Mouse (Mus musculus): ENCODE results near the gene Smn1. TPM values are rescaled to one million over a fixed set of nuclear protein-coding genes. Genes with fewer than 3 reads are reported as not detected.
"Not testable (repeated sequence)": the region's sequence is repeated elsewhere in the genome, so short reads cannot be mapped to it uniquely, and the experiment has no call there.

Gene Smn1
- total and polyA plus RNA-seq, 2 experiments from 2014 or later: 33.1 to 46.2 TPM

DNA sequence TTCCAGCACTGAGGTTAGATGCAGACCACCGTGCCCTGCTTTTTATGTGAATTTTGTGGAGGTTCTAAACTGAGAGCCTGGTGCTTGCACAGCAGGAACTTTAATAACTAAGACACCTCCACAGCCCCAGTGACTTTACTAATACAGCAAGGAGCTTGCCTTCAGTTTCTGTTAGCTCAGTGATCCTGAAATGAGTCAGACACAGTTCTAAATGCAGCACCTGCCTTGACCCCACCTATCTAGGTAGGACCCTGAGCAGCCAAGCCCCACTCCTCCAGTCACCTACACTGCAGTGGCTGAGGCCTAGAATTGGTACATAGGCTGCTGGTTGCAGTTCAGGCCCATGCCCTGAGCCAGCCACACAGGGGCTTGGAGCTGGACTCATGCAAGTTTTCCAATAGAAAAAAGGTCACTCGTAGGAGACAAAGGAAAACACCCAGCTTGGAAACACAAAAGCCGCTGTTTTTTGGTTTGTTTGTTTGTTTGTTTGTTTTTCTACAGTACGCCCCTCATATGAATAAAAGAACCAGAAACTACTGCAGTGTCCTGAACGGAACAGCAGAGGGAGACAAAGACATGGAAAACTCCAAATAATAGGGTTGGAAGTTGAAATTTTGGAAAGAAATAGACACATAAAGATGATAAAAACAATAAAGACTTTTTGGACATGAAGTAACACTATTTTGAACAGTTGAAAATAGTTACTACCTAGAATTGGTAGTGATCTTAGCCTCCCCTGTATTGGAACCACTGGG, 12.3 kb upstream of the Smn1 start:
- Histone ChIP-seq H3K36me3 (ENCODE audit: insufficient read depth, low read length) (peaks cover 17% of the 10 kb centered on the region), H3K4me1 (ENCODE audit: insufficient read depth, low read length) (no peaks in the 10 kb centered on the region; the same call in 1 of the 2 replicates), H3K27me3 (ENCODE audit: insufficient read depth, low read length) (no peaks in the 10 kb centered on the region), H3K9ac (replicated peaks; ENCODE audit: low read length, poor library complexity, severe bottlenecking) (no peak overlapping the region), H3K27ac (ENCODE audit: low read depth, low read length) (no peak overlapping the region), H3K4me2 (ENCODE audit: low read depth, low read length, poor library complexity, severe bottlenecking) (no peak overlapping the region), H3K4me3 (ENCODE audit: low read depth, low read length) (no peak overlapping the region), H3K9me3 (ENCODE audit: low read length) (no peaks in the 10 kb centered on the region)
- DNase-seq (ENCODE audit: low spot score): peak; percentile 57
- peak; percentile 81 for TF ChIP-seq CTCF (IDR thresholded peaks at IDR 0.05)
- no peak for ATAC-seq (ENCODE audit: low FRiP score)
- 39% methylated on average over 5 of the region's 5 CpGs for WGBS

DNA sequence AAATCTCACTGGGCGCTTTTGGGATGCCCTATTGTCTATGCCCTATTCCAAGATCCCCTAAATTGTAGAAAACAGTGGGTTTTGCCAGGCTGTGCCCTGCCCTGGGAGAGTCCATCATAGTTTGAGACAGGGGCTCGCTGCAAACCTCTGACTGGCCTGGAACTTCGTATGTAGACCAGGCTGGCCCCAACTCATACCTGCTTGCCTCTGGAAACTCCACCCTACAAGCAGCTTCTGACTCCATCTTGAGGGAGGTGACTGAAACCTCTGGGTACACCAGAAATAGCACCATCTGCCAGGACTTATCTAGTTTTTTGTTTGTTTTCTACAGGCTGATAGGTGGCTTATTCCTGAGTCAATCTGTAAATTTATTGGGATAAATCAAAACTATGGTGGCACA, 682 bp upstream of the Smn1 start:
- WGBS: 91% methylated on average over 3 of the region's 3 CpGs
- H3K27ac ChIP-seq (ENCODE audit: low read depth, low read length): no peak overlapping the region
- peaks cover 16% of the 10 kb centered on the region for H3K36me3 ChIP-seq (ENCODE audit: insufficient read depth, low read length)
- H3K4me3 ChIP-seq (ENCODE audit: low read depth, low read length): peak overlapping the region; percentile 97
- H3K4me1 ChIP-seq (ENCODE audit: insufficient read depth, low read length): peaks cover 7% of the 10 kb centered on the region; the same call in 1 of the 2 replicates
- no peak for TF ChIP-seq CTCF (IDR thresholded peaks at IDR 0.05)
- ATAC-seq (ENCODE audit: low FRiP score) (peak; percentile 24; the same call in 1 of the 2 replicates), DNase-seq (ENCODE audit: low spot score) (no peak)
- H3K9ac ChIP-seq (replicated peaks; ENCODE audit: low read length, poor library complexity, severe bottlenecking): no peak overlapping the region
- no peaks in the 10 kb centered on the region for H3K27me3 ChIP-seq (ENCODE audit: insufficient read depth, low read length)
- H3K4me2 ChIP-seq (ENCODE audit: low read depth, low read length, poor library complexity, severe bottlenecking): peak overlapping the region; percentile 91
- no peaks in the 10 kb centered on the region for H3K9me3 ChIP-seq (ENCODE audit: low read length)

DNA sequence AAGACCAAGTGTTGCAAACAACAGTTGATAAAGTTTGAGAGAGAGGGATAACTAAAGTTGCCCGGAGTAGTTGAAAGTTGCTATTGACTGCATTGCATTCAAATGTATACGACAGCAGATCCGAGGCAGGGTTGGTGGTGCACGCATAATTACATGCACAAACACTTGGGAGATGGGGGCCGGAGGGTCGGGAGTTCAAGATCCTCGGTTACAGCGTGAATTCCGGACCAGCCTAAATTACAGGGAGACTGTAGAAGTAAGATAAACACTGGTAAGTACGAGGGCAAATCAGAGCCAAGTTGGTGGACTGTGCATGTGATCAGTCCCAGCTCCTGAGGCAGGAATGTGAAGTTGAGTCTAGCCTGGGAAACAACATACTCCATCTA, 599 bp downstream of the Smn1 start:
- Histone ChIP-seq H3K9ac (replicated peaks; ENCODE audit: low read length, poor library complexity, severe bottlenecking) (peak overlapping the region; percentile 84), H3K27ac (ENCODE audit: low read depth, low read length) (no peak overlapping the region), H3K4me2 (ENCODE audit: low read depth, low read length, poor library complexity, severe bottlenecking) (peak overlapping the region; percentile 91), H3K4me3 (ENCODE audit: low read depth, low read length) (peak overlapping the region; percentile 97), H3K27me3 (ENCODE audit: insufficient read depth, low read length) (no peaks in the 10 kb centered on the region), H3K36me3 (ENCODE audit: insufficient read depth, low read length) (peaks cover 17% of the 10 kb centered on the region), H3K4me1 (ENCODE audit: insufficient read depth, low read length) (peaks cover 7% of the 10 kb centered on the region; the same call in 1 of the 2 replicates), H3K9me3 (ENCODE audit: low read length) (no peaks in the 10 kb centered on the region)
- DNase-seq (ENCODE audit: low spot score): no peak
- 3% methylated on average over 10 of the region's 10 CpGs for WGBS
- no peak for TF ChIP-seq CTCF (IDR thresholded peaks at IDR 0.05)
- peak; percentile 10; the same call in 1 of the 2 replicates for ATAC-seq (ENCODE audit: low FRiP score)

DNA sequence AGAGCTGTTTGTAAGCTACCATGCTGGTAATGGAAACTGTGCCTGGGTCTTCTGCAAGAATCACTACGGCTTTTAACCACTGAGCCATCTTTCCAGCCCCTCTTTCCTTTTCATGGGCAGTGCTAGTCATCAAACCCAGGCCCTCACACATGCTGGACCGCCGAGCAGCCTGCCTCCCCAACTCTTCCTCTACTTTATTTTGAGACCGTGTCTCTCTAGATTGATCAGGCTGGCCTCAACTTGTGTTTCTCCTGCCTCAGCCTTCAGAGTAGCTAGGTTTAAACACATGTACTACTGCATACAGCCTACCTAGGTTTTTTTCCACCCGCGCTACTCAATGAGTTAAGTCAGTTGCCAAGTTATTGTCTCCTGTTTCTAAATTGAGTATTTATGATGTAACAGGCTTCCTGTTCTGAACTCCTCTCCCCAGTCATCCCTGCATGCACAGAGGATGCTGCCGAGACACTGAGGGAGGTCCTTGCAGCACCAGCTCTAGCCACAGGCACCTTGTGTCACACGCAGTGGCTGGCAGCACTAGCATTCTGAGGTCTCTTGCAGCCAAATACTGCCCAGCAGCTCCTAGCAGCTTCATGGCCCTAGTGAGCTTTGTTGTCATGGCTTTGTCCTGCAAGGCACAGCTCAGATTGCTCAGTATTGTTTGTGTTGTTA, 17.1 kb downstream of the Smn1 start:
- no peak for ATAC-seq (ENCODE audit: low FRiP score)
- Histone ChIP-seq H3K4me1 (ENCODE audit: insufficient read depth, low read length) (no peaks in the 10 kb centered on the region), H3K9ac (replicated peaks; ENCODE audit: low read length, poor library complexity, severe bottlenecking) (no peak overlapping the region), H3K36me3 (ENCODE audit: insufficient read depth, low read length) (peaks cover 18% of the 10 kb centered on the region), H3K9me3 (ENCODE audit: low read length) (no peaks in the 10 kb centered on the region), H3K4me2 (ENCODE audit: low read depth, low read length, poor library complexity, severe bottlenecking) (no peak overlapping the region), H3K27me3 (ENCODE audit: insufficient read depth, low read length) (no peaks in the 10 kb centered on the region), H3K4me3 (ENCODE audit: low read depth, low read length) (no peak overlapping the region), H3K27ac (ENCODE audit: low read depth, low read length) (no peak overlapping the region)
- 84% methylated on average over 8 of the region's 8 CpGs for WGBS
- no peak for DNase-seq (ENCODE audit: low spot score)
- TF ChIP-seq CTCF (IDR thresholded peaks at IDR 0.05): no peak

DNA sequence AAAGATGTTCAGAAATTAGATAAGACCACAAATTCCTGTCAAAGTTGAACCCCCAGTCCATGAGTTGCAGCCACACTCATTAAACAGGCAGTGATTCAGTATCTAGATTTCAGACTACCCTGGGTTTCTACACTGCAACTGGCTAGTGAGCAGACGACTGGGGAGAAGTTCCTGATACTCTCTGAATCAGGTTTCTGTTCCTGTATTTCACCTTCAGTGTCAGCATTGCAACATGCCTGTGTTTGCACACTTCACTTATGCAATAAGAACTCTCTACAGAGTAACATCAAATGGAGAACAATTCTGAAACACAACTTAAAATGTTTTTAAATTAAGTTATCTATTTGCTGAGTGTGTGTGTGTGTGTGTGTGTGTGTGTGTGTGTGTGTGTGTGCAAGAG, 28.0 kb downstream of the Smn1 start:
- DNase-seq (ENCODE audit: low spot score): no peak
- H3K4me1 ChIP-seq (ENCODE audit: insufficient read depth, low read length): no peaks in the 10 kb centered on the region
- no peak for TF ChIP-seq CTCF (IDR thresholded peaks at IDR 0.05)
- WGBS: 62% methylated on average over 1 of the region's 1 CpGs
- no peak overlapping the region for H3K4me2 ChIP-seq (ENCODE audit: low read depth, low read length, poor library complexity, severe bottlenecking)
- no peaks in the 10 kb centered on the region for H3K27me3 ChIP-seq (ENCODE audit: insufficient read depth, low read length)
- H3K36me3 ChIP-seq (ENCODE audit: insufficient read depth, low read length): no peaks in the 10 kb centered on the region
- H3K27ac ChIP-seq (ENCODE audit: low read depth, low read length): no peak overlapping the region
- no peak for ATAC-seq (ENCODE audit: low FRiP score)
- no peak overlapping the region for H3K9ac ChIP-seq (replicated peaks; ENCODE audit: low read length, poor library complexity, severe bottlenecking)
- no peak overlapping the region for H3K4me3 ChIP-seq (ENCODE audit: low read depth, low read length)
- no peaks in the 10 kb centered on the region for H3K9me3 ChIP-seq (ENCODE audit: low read length)

DNA sequence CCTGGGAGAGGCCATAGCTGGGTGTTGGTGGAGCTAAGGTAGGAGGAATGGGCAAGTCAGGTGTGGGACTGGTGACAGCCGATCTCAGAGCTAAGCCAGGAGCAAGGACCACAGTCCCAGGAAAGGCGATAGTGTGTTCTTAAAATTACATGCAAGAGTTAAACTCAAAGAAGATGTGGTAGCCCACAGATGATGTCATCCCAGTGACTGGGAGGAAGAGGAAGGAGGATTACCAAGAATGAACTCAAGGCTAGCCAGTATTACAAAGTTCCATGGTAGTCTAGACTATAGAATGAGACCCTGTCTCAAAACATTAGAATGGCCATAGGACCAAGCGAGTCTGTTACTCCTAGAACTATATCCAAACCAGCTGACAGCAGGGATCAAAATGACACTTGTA, 32.0 kb downstream of the Smn1 start:
- ATAC-seq (ENCODE audit: low FRiP score) (no peak), DNase-seq (ENCODE audit: low spot score) (no peak)
- no peak overlapping the region for H3K4me2 ChIP-seq (ENCODE audit: low read depth, low read length, poor library complexity, severe bottlenecking)
- no peak for TF ChIP-seq CTCF (IDR thresholded peaks at IDR 0.05)
- no peak overlapping the region for H3K4me3 ChIP-seq (ENCODE audit: low read depth, low read length)
- H3K27ac ChIP-seq (ENCODE audit: low read depth, low read length): no peak overlapping the region
- H3K27me3 ChIP-seq (ENCODE audit: insufficient read depth, low read length): no peaks in the 10 kb centered on the region
- H3K9me3 ChIP-seq (ENCODE audit: low read length): no peaks in the 10 kb centered on the region
- H3K4me1 ChIP-seq (ENCODE audit: insufficient read depth, low read length): no peaks in the 10 kb centered on the region
- 94% methylated on average over 3 of the region's 3 CpGs for WGBS
- no peak overlapping the region for H3K9ac ChIP-seq (replicated peaks; ENCODE audit: low read length, poor library complexity, severe bottlenecking)
- H3K36me3 ChIP-seq (ENCODE audit: insufficient read depth, low read length): no peaks in the 10 kb centered on the region

DNA sequence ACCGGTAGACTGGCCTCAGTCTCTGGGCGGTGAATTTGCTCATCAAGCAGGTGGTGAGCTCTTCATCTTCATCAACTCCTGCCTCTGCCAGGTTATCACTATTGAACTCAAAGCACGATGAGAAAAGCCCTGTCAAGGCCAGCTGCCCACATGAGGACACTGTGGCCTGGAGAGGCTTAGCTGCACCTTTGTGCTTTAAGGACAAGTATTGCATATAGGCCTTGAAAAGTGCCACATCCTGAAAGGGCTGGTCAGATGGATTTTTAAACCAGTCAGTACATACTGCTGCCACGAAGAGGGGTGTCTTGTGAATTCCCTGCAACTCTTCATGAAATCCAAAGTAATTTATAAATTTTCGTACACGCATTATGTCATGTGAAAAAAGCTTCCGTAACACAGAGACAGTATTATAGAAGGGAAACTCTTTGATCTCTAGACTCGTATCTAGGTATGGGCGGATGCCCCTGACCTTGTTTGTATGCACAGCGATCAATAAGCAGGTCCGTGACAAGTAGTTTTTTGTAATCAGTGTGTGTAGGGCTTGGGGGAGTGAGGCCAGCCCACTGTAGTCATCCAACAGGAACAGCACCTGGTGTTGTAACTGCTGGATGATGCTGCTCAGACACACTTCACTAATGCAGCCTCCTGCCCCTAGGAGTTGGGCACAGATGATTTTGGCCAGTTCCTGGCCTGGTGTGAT, 36.7 kb downstream of the Smn1 start:
- H3K9ac ChIP-seq (replicated peaks; ENCODE audit: low read length, poor library complexity, severe bottlenecking); H3K36me3 ChIP-seq (ENCODE audit: insufficient read depth, low read length); H3K9me3 ChIP-seq (ENCODE audit: low read length); H3K27me3 ChIP-seq (ENCODE audit: insufficient read depth, low read length); H3K27ac ChIP-seq (ENCODE audit: low read depth, low read length); H3K4me2 ChIP-seq (ENCODE audit: low read depth, low read length, poor library complexity, severe bottlenecking); H3K4me3 ChIP-seq (ENCODE audit: low read depth, low read length); DNase-seq (ENCODE audit: low spot score); ATAC-seq (ENCODE audit: low FRiP score); H3K4me1 ChIP-seq (ENCODE audit: insufficient read depth, low read length): not testable (repeated sequence)
- WGBS: 85% methylated on average over 11 of the region's 11 CpGs

DNA sequence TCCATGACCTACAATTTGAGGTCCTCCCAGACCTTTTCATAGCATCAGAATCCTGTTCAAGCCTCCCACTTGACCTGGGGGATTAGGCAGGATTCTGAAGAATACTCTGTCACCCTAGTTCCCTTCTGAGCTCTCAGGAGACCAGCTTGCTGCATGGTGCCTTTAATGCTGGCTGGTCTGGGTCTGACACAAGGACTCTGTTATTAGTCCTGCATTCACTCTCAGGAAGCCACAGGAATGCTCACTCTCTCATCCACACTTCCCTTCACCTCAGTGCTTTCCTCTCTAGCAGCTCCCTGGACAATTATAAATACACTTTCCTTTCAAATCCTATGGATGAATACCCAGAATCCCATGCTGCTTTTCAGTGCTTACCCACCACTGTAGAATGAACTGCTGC, 37.8 kb downstream of the Smn1 start:
- not testable (repeated sequence) for H3K4me3 ChIP-seq (ENCODE audit: low read depth, low read length); H3K27ac ChIP-seq (ENCODE audit: low read depth, low read length); H3K9ac ChIP-seq (replicated peaks; ENCODE audit: low read length, poor library complexity, severe bottlenecking); DNase-seq (ENCODE audit: low spot score); H3K9me3 ChIP-seq (ENCODE audit: low read length); H3K36me3 ChIP-seq (ENCODE audit: insufficient read depth, low read length); H3K4me1 ChIP-seq (ENCODE audit: insufficient read depth, low read length); H3K4me2 ChIP-seq (ENCODE audit: low read depth, low read length, poor library complexity, severe bottlenecking); H3K27me3 ChIP-seq (ENCODE audit: insufficient read depth, low read length); ATAC-seq (ENCODE audit: low FRiP score)
